Mouse (Mus musculus) frontal cortex, postnatal 25 days (tissue): ENCODE data around the gene Stambp.
A peak's percentile ranks its signal among the peaks of the same experiment; 100 is the strongest.
"Not testable (repeated sequence)": the region's sequence is repeated elsewhere in the genome, so short reads cannot be mapped to it uniquely, and the experiment has no call there.

Experiments used
- DNase-seq, 2 experiments: peaks; one replicate each; pipeline ENCODE4 v3.0.0; 2022; ENCODE audit warnings: low spot score in 2 of 2

Gene Stambp

GRCm38 (mm10) chr6:83572671-83573070 is at the start of gene Stambp:
Stambp (minus strand) TSS chr6:83572729.
- no peak for DNase-seq

- DNase-seq: no peak
Measured at GRCm38 (mm10) chr6:83619955-83620354, 47.4 kb upstream of the Stambp start.

- DNase-seq: no peak
Measured at GRCm38 (mm10) chr6:83617581-83618335, 45.2 kb upstream of the Stambp start.

GRCm38 (mm10) chr6:83616512-83616911 is 44.0 kb upstream of the Stambp start:
- DNase-seq: no peak

- DNase-seq: no peak
Measured at GRCm38 (mm10) chr6:83614469-83614868, 41.9 kb upstream of the Stambp start.

- DNase-seq: no peak
Measured at GRCm38 (mm10) chr6:83612976-83613375, 40.4 kb upstream of the Stambp start.

GRCm38 (mm10) chr6:83599636-83600174 is 27.2 kb upstream of the Stambp start:
- no peak for DNase-seq

GRCm38 (mm10) chr6:83599060-83599550 is 26.6 kb upstream of the Stambp start:
- DNase-seq: no peak

- peak in 1 of 2 experiments; percentile 16 for DNase-seq
Measured at GRCm38 (mm10) chr6:83598646-83599045, 26.1 kb upstream of the Stambp start.

- DNase-seq: no peak
Measured at GRCm38 (mm10) chr6:83597988-83598387, 25.5 kb upstream of the Stambp start.

- no peak for DNase-seq
Measured at GRCm38 (mm10) chr6:83595035-83595434, 22.5 kb upstream of the Stambp start.

- DNase-seq: no peak
Measured at GRCm38 (mm10) chr6:83593896-83594295, 21.4 kb upstream of the Stambp start.

GRCm38 (mm10) chr6:83592051-83592450 is 19.5 kb upstream of the Stambp start:
- DNase-seq: no peak

- no peak for DNase-seq
Measured at GRCm38 (mm10) chr6:83590301-83590700, 17.8 kb upstream of the Stambp start.

- not testable (repeated sequence) for DNase-seq
Measured at GRCm38 (mm10) chr6:83587191-83587590, 14.7 kb upstream of the Stambp start.

- DNase-seq: not testable (repeated sequence)
Measured at GRCm38 (mm10) chr6:83585328-83585727, 12.8 kb upstream of the Stambp start.

GRCm38 (mm10) chr6:83583591-83583990 is 11.1 kb upstream of the Stambp start:
- no peak for DNase-seq

- no peak for DNase-seq
Measured at GRCm38 (mm10) chr6:83582938-83583270, 10.4 kb upstream of the Stambp start.

GRCm38 (mm10) chr6:83582135-83582937 is 9.8 kb upstream of the Stambp start:
- DNase-seq: no peak

- DNase-seq: no peak
Measured at GRCm38 (mm10) chr6:83577534-83577933, 5.0 kb upstream of the Stambp start.

- DNase-seq: no peak
Measured at GRCm38 (mm10) chr6:83575609-83576008, 3.1 kb upstream of the Stambp start.

- DNase-seq: peak; percentile 76 to 80
Measured at GRCm38 (mm10) chr6:83571840-83572667, 475 bp downstream of the Stambp start.
